Mouse (Mus musculus) retina, postnatal 1 day (tissue): ENCODE data around the gene Trabd.

ENCODE experiments used
- DNase-seq: peaks from one replicate; pipeline ENCODE4 v3.0.0-alpha.2; 2012

The Trabd gene

GRCm38 (mm10) chr15:89128382-89129350 lies 53.7 kb downstream of the Trabd start, which contains the start of gene Hdac10:
Hdac10 (minus strand) TSS chr15:89128700.
- peak; percentile 90 for DNase-seq

- DNase-seq = no peak
Observed at GRCm38 (mm10) chr15:89130245-89130644, 55.3 kb downstream of the Trabd start.

GRCm38 (mm10) chr15:89131316-89131715 lies 56.4 kb downstream of the Trabd start:
- no peak for DNase-seq
